Comparison of ENCODE assay signal across 1 mouse cellular context in the genomic region with DNA sequence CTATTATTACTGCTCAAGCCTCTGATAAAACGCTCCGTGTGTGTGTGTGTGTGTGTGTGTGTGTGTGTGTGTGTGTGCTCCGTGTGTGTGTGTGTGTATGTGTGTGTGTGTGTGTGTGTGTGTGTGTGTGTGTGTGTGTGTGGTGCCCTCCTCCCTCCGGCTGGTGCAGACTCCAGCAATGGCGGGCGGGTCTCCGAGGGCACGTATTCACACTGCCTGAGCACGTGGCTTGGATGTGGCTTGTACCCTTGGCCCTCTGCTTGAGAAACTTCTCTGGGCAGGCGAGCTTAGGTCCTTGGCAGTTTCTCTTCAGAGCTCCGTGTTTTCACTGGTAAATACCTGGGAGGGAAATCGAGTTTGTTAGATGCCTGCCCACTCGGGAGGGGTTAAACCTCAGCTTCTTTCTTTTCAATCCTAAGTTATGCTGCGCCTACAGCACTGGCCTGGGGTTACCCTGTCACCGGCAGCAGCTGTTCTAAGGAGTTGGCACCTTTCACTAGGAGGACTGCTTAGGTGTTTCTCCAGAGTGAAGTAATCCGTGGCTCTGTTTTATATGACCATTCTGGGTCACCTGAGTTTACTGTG.
TF ChIP-seq lines count a peak whose summit lies in the region.

No protein-coding gene starts in this region.

TF ChIP-seq in myocyte, 11 proteins besides CTCF, POLR2A, EP300 and RAD21:
- no peak for TF ChIP-seq MYOG (IDR thresholded peaks at IDR 0.05; ENCODE audit: control insufficient read depth in 1 of 3, insufficient read depth in 1 of 3, insufficient read length in 2 of 3, low read depth in 2 of 3)
- no peak for TF ChIP-seq CEBPB (IDR thresholded peaks at IDR 0.05; ENCODE audit: insufficient read depth, poor library complexity, severe bottlenecking)
- TF ChIP-seq POLR2AphosphoS2 (IDR thresholded peaks at IDR 0.05; ENCODE audit: insufficient read length, low read depth), result no peak
- no peak for TF ChIP-seq SRF (IDR thresholded peaks at IDR 0.05; ENCODE audit: control insufficient read depth, insufficient read length, low read depth)
- no peak for TF ChIP-seq MAX (IDR thresholded peaks at IDR 0.05; ENCODE audit: low read depth)
- no peak for TF ChIP-seq TCF3 (IDR thresholded peaks at IDR 0.05; ENCODE audit: insufficient read length, low read depth)
- no peak for TF ChIP-seq E2F4 (IDR thresholded peaks at IDR 0.05; ENCODE audit: insufficient read depth)
- TF ChIP-seq MYOD1 (IDR thresholded peaks at IDR 0.05; ENCODE audit: control insufficient read depth in 1 of 3, insufficient read length in 2 of 3, low read depth in 2 of 3), result no peak
- TF ChIP-seq REST (IDR thresholded peaks at IDR 0.05; ENCODE audit: insufficient read depth, insufficient read length), result no peak
- no peak for TF ChIP-seq TCF12 (IDR thresholded peaks at IDR 0.05; ENCODE audit: insufficient read depth, poor library complexity, severe bottlenecking)
- no peak for TF ChIP-seq USF1 (IDR thresholded peaks at IDR 0.05; ENCODE audit: low read depth)
TF ChIP-seq in myocyte: peak in this region for 0.
